ENCODE assay signal across 8 mouse cellular contexts in the genomic region with DNA sequence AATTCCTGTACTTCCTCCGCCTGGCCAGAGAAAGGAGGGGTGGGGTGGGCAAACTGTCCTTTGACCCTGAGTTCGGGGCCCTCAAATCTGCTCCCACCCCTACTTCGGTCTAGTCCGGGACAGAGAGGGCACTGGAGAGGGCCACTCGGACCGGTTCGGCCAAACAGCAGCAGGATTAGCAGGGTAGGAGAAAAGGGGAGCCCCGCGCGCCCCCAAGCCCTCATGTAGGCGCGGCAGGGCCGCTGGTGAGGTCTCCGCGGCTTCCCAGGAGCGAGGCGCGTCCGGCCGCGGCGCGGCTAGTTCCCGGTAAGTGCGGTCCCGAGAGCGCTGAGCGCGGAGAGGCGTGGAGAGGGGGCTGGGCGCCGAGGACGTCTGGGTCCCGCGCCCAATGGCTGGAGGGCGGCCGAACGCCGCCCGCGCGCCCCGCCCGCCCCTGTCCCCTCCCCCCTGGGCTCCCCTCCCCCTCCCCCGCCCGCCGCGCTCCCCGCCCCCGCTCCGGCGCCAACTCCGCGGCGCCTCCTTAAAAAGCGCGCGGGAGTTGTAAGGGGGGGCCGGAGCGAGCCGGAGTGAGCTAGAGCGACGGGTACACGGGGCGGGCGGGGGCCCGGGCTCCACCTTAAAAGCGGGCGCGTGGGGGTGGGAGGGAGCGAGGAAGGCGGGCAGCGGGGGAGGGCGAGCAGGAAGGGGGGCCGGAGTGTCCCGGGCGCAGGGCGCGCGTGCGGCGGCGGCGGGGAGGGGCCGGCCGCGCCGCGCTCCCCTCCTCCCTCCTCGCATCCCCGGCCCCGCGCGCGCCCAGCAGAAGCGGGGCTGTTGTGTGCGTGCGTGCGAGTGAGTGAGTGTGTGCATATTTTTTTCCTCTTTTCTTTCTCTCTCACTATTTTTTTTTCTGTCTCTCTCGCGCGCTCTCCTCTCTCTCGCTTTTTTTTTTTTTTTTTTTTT. TPM values are rescaled to one million over a fixed set of nuclear protein-coding genes. Genes with fewer than 3 reads are reported as not detected.
DNase-seq lines count a peak whose midpoint lies in the region; ATAC-seq and TF ChIP-seq lines count a peak whose summit lies in the region.

No protein-coding gene starts in this region.

- ATAC-seq in G1E (ENCODE audit: extremely low read depth, insufficient number of reproducible peaks, low FRiP score, poor library complexity, severe bottlenecking), result peak; percentile 76
- ATAC-seq in forebrain, embryonic 14.5 days, result peak; percentile 80
- peak; percentile 89 for ATAC-seq in lung, embryonic 15.5 days (ENCODE audit: borderline replicate concordance, extremely low read depth, low FRiP score, low TSS enrichment)

- H3K27me3 ChIP-seq in G1E (ENCODE audit: insufficient read depth, low read length), result no peaks in the 10 kb centered on the region
- H3K27me3 ChIP-seq in forebrain, embryonic 14.5 days (replicated peaks; ENCODE audit: control insufficient read depth, insufficient read depth, low read length), result peaks cover 10% of the 10 kb centered on the region
- no peaks in the 10 kb centered on the region for H3K27me3 ChIP-seq in lung, embryonic 15.5 days

- peaks cover 63% of the 10 kb centered on the region for H3K36me3 ChIP-seq in G1E (replicated peaks)
- H3K36me3 ChIP-seq in forebrain, embryonic 14.5 days (ENCODE audit: control insufficient read depth, insufficient read depth, low read length), result peaks cover 42% of the 10 kb centered on the region
- H3K36me3 ChIP-seq in lung, embryonic 15.5 days, result peaks cover 48% of the 10 kb centered on the region

- peak; percentile 88 for DNase-seq in G1E (ENCODE audit: low spot score)
- DNase-seq in cerebellum, adult 11 months, result peak; percentile 76
- DNase-seq in forebrain, embryonic 14.5 days (ENCODE audit: low spot score), result peak; percentile 92
- DNase-seq in heart, postnatal 14 days, result peak; percentile 88 to 93
- DNase-seq in layer of hippocampus, adult 2 months (ENCODE audit: low spot score in 2 of 2), result peak; percentile 63 to 77
- DNase-seq in testis, postnatal 14 days (ENCODE audit: low spot score), result peak; percentile 88

- peaks cover 2% of the 10 kb centered on the region; the same call in 1 of the 2 replicates for H3K9me3 ChIP-seq in G1E (replicated peaks)
- H3K9me3 ChIP-seq in forebrain, embryonic 14.5 days (replicated peaks; ENCODE audit: control insufficient read depth, low read length), result no peaks in the 10 kb centered on the region
- H3K9me3 ChIP-seq in lung, embryonic 15.5 days, result no peaks in the 10 kb centered on the region

- H3K4me2 ChIP-seq in forebrain, embryonic 14.5 days (ENCODE audit: low read length), result peak overlapping the region; percentile 85
- H3K4me2 ChIP-seq in lung, embryonic 15.5 days, result peak overlapping the region; percentile 82

- peak overlapping the region; percentile 90 for H3K4me3 ChIP-seq in G1E (ENCODE audit: low read depth, low read length)
- H3K4me3 ChIP-seq in forebrain, embryonic 14.5 days (ENCODE audit: low read depth, low read length), result peak overlapping the region; percentile 76
- peak overlapping the region; percentile 66 for H3K4me3 ChIP-seq in layer of hippocampus, adult 2 months
- H3K4me3 ChIP-seq in lung, embryonic 15.5 days, result peak overlapping the region; percentile 85
- H3K4me3 ChIP-seq in olfactory bulb, adult 2 months (ENCODE audit: insufficient read depth, low read depth, low read length), result peak overlapping the region; percentile 77

- peak overlapping the region; percentile 84 for H3K9ac ChIP-seq in forebrain, embryonic 14.5 days (ENCODE audit: low read length)
- H3K9ac ChIP-seq in lung, embryonic 15.5 days, result peak overlapping the region; percentile 70

- 1% methylated on average over 36 of the region's 103 CpGs for WGBS in forebrain, embryonic 14.5 days
- 0% methylated on average over 54 of the region's 103 CpGs for WGBS in lung, embryonic 15.5 days
- under 1% methylated on average over 58 of the region's 103 CpGs for WGBS in olfactory bulb, adult 2 months

- intact Hi-C loops in heart, postnatal 14 days (cut with DNase I), result loop anchor here (2.0 kb wide), 1 partner anchor 22 kb away; no protein-coding TSS in a partner anchor

- peak; percentile 55 for TF ChIP-seq POLR2A in olfactory bulb, adult 2 months (IDR thresholded peaks at IDR 0.05; ENCODE audit: insufficient read depth, low read depth, low read length)

- TF ChIP-seq CTCF in G1E (IDR thresholded peaks at IDR 0.05; ENCODE audit: low read depth, low read length), result no peak
- TF ChIP-seq CTCF in layer of hippocampus, adult 2 months (conservative IDR thresholded peaks at IDR 0.05), result no peak
- no peak for TF ChIP-seq CTCF in olfactory bulb, adult 2 months (IDR thresholded peaks at IDR 0.05; ENCODE audit: insufficient read depth, low read depth, low read length)

- H3K27ac ChIP-seq in forebrain, embryonic 14.5 days (ENCODE audit: low read depth, low read length), result peak overlapping the region; percentile 97
- peak overlapping the region; percentile 94 for H3K27ac ChIP-seq in layer of hippocampus, adult 2 months
- H3K27ac ChIP-seq in lung, embryonic 15.5 days, result peak overlapping the region; percentile 95
- peak overlapping the region; percentile 42 for H3K27ac ChIP-seq in olfactory bulb, adult 2 months (ENCODE audit: insufficient read depth, low read depth, low read length)

- H3K4me1 ChIP-seq in G1E (ENCODE audit: insufficient read depth, low read depth, low read length), result peaks cover 56% of the 10 kb centered on the region
- peaks cover 15% of the 10 kb centered on the region for H3K4me1 ChIP-seq in forebrain, embryonic 14.5 days (ENCODE audit: control insufficient read depth, insufficient read depth, low read length)
- peaks cover 37% of the 10 kb centered on the region for H3K4me1 ChIP-seq in lung, embryonic 15.5 days
- H3K4me1 ChIP-seq in olfactory bulb, adult 2 months (ENCODE audit: control insufficient read depth, insufficient read depth, low read length), result peaks cover 12% of the 10 kb centered on the region

RNA-seq across cellular contexts. Expression of gene Samd1, which starts 0.6 kb away (rescaled TPM):
- total RNA-seq in G1E (2014; fragmentation: Nextera tagmentation) (88.0 and 93.8 TPM in 2 replicates), G1E (2017) (64.1 and 80.8 TPM in 2 replicates)
- polyA plus RNA-seq in G1E (2012), result 246 and 262 TPM in 2 replicates
- 12.9 and 14.4 TPM in 2 replicates for polyA plus RNA-seq in forebrain, embryonic 14.5 days (2014; fragmentation: Nextera tagmentation; extraction: Ambion mirVana)
- total RNA-seq in heart, postnatal 14 days (2021), result 10 to 100 TPM; 28.4 to 32.3 TPM
- 10 to 100 TPM; 40.7 to 41.2 TPM for total RNA-seq in layer of hippocampus, adult 2 months (2021)
- 11.3 and 12.1 TPM in 2 replicates for polyA plus RNA-seq in lung, embryonic 15.5 days (2015; fragmentation: Nextera tagmentation; extraction: Ambion mirVana)
- not detected in 2 replicates for polyA plus RNA-seq in olfactory bulb, adult 2 months (2012; ENCODE audit: insufficient read depth, insufficient read length, low replicate concordance, missing spikeins)

RNA-seq across cellular contexts. Expression of gene 1700067K01Rik, which starts 4.5 kb away (rescaled TPM):
- total RNA-seq in G1E (2014; fragmentation: Nextera tagmentation), result 0.78 TPM in 1 of 2 replicates, not detected in the other
- 0.35 and 0.82 TPM in 2 replicates for total RNA-seq in G1E (2017)
- 0.92 and 1.2 TPM in 2 replicates for polyA plus RNA-seq in G1E (2012)
- 0.77 and 1.3 TPM in 2 replicates for polyA plus RNA-seq in forebrain, embryonic 14.5 days (2014; fragmentation: Nextera tagmentation; extraction: Ambion mirVana)
- total RNA-seq in heart, postnatal 14 days (2021), result under 1 TPM; 0.33 to 0.80 TPM
- total RNA-seq in layer of hippocampus, adult 2 months (2021), result under 1 TPM; 0.66 to 0.82 TPM
- 0.93 and 0.98 TPM in 2 replicates for polyA plus RNA-seq in lung, embryonic 15.5 days (2015; fragmentation: Nextera tagmentation; extraction: Ambion mirVana)
- polyA plus RNA-seq in olfactory bulb, adult 2 months (2012; ENCODE audit: insufficient read depth, insufficient read length, low replicate concordance, missing spikeins), result not detected in 2 replicates

RNA-seq across cellular contexts. Expression of gene 2210011C24Rik, which starts 15.1 kb away (rescaled TPM):
- not detected in 2 replicates for total RNA-seq in G1E (2014; fragmentation: Nextera tagmentation)
- total RNA-seq in G1E (2017), result not detected in 2 replicates
- not detected in 2 replicates for polyA plus RNA-seq in G1E (2012)
- not detected in 2 replicates for polyA plus RNA-seq in forebrain, embryonic 14.5 days (2014; fragmentation: Nextera tagmentation; extraction: Ambion mirVana)
- 1 to 10 TPM; 1.8 to 2.3 TPM for total RNA-seq in heart, postnatal 14 days (2021)
- 1 to 10 TPM in 1 of 2 experiments, not detected in 1; 1.1 TPM for total RNA-seq in layer of hippocampus, adult 2 months (2021)
- 2.2 and 2.6 TPM in 2 replicates for polyA plus RNA-seq in lung, embryonic 15.5 days (2015; fragmentation: Nextera tagmentation; extraction: Ambion mirVana)
- polyA plus RNA-seq in olfactory bulb, adult 2 months (2012; ENCODE audit: insufficient read depth, insufficient read length, low replicate concordance, missing spikeins), result not detected in 2 replicates

RNA-seq across cellular contexts. Expression of gene Prkaca, which starts 24.0 kb away (rescaled TPM):
- total RNA-seq in G1E (2014; fragmentation: Nextera tagmentation), result 88.6 and 99.3 TPM in 2 replicates
- total RNA-seq in G1E (2017), result 32.2 and 34.4 TPM in 2 replicates
- 46.6 and 46.9 TPM in 2 replicates for polyA plus RNA-seq in G1E (2012)
- polyA plus RNA-seq in forebrain, embryonic 14.5 days (2014; fragmentation: Nextera tagmentation; extraction: Ambion mirVana), result 117 and 132 TPM in 2 replicates
- total RNA-seq in heart, postnatal 14 days (2021), result 100 to 1,000 TPM; 386 to 395 TPM
- 100 to 1,000 TPM; 256 to 257 TPM for total RNA-seq in layer of hippocampus, adult 2 months (2021)
- polyA plus RNA-seq in lung, embryonic 15.5 days (2015; fragmentation: Nextera tagmentation; extraction: Ambion mirVana), result 156 TPM in 2 replicates
- polyA plus RNA-seq in olfactory bulb, adult 2 months (2012; ENCODE audit: insufficient read depth, insufficient read length, low replicate concordance, missing spikeins), result 203 TPM in 1 of 2 replicates, not detected in the other

RNA-seq across cellular contexts. Expression of gene Palm3, which starts 24.4 kb away (rescaled TPM):
- total RNA-seq in G1E (2014; fragmentation: Nextera tagmentation) (not detected in 2 replicates), G1E (2017) (0.06 TPM in 1 of 2 replicates, not detected in the other)
- 0.12 and 0.15 TPM in 2 replicates for polyA plus RNA-seq in G1E (2012)
- polyA plus RNA-seq in forebrain, embryonic 14.5 days (2014; fragmentation: Nextera tagmentation; extraction: Ambion mirVana), result 0.33 and 0.53 TPM in 2 replicates
- total RNA-seq in heart, postnatal 14 days (2021), result under 1 TPM; 0.26 to 0.27 TPM
- 1 to 10 TPM; 2.8 TPM for total RNA-seq in layer of hippocampus, adult 2 months (2021)
- 6.0 and 6.7 TPM in 2 replicates for polyA plus RNA-seq in lung, embryonic 15.5 days (2015; fragmentation: Nextera tagmentation; extraction: Ambion mirVana)
- not detected in 2 replicates for polyA plus RNA-seq in olfactory bulb, adult 2 months (2012; ENCODE audit: insufficient read depth, insufficient read length, low replicate concordance, missing spikeins)

Comparison
In these comparisons a context has a peak if more than half of its experiments do, and no peak if none do; other contexts are left out.
1. Peak in every context shown above with its lines: DNase-seq, ATAC-seq, H3K4me3 ChIP-seq and H3K27ac ChIP-seq.
2. H3K27ac ChIP-seq: peak in every context shown above with its lines; median percentile 97 in forebrain, embryonic 14.5 days; 95 in lung, embryonic 15.5 days; 94 in layer of hippocampus, adult 2 months; 42 in olfactory bulb, adult 2 months.